Mouse (Mus musculus): ENCODE results near the gene Gsta1. TPM values are rescaled to one million over a fixed set of nuclear protein-coding genes. Genes with fewer than 3 reads are reported as not detected.
"Not testable (repeated sequence)": the region's sequence is repeated elsewhere in the genome, so short reads cannot be mapped to it uniquely, and the experiment has no call there.

Gsta1 gene
- not detected in 2 replicates for polyA plus RNA-seq (2014; fragmentation: Nextera tagmentation; extraction: Ambion mirVana)

GRCm38 (mm10) chr9:78230461-78230860 is at the start of gene Gsta1:
TSS of gene Gsta1 (plus strand) at chr9:78230656.
- not testable (repeated sequence) for H3K27me3 ChIP-seq (ENCODE audit: control insufficient read depth, insufficient read depth, low read length); H3K4me2 ChIP-seq (ENCODE audit: low read length); H3K27ac ChIP-seq (replicated peaks in 1 of 2; ENCODE audit: control insufficient read depth in 1 of 2, insufficient read depth in 1 of 2, low read depth in 2 of 2, low read length in 2 of 2); H3K36me3 ChIP-seq (ENCODE audit: control insufficient read depth, insufficient read depth, low read length); H3K9ac ChIP-seq (ENCODE audit: low read length); H3K4me1 ChIP-seq (ENCODE audit: control insufficient read depth in 2 of 2, insufficient read depth in 2 of 2, low read length in 2 of 2); ATAC-seq (ENCODE audit: insufficient number of reproducible peaks, insufficient read depth, low FRiP score, low read depth); H3K9me3 ChIP-seq (ENCODE audit: control insufficient read depth, low read length); H3K4me3 ChIP-seq (ENCODE audit: control insufficient read depth in 1 of 2, insufficient read depth in 1 of 2, low read depth in 1 of 2, low read length in 2 of 2)
- 85% methylated on average over 1 of the region's 3 CpGs for WGBS

DNA sequence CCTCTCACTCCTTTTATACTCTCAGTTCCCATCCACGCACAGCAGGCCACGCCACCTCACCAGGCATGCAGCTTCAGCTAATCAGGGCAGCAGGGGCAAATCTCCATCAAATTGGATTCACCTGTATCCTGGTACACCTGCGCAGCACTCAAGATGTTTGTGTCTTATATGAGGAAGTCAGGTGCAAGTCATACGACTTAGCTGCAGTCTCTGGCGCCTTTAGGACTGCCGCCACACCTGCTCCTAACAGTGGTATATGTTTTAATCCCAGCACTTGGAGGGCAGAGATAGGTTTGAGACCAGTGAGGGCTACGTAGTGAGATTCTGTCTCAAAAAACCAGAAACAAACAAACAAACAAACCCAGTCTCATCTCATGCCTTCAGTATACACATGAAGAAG is 48.0 kb upstream of the Gsta1 start, which contains the start of gene Gsta4:
Gene Gsta4 (plus strand): TSS at position 301 of the 400 bp plus-strand sequence.
- H3K27me3 ChIP-seq (ENCODE audit: control insufficient read depth, insufficient read depth, low read length); ATAC-seq (ENCODE audit: insufficient number of reproducible peaks, insufficient read depth, low FRiP score, low read depth); H3K4me2 ChIP-seq (ENCODE audit: low read length); H3K27ac ChIP-seq (replicated peaks in 1 of 2; ENCODE audit: control insufficient read depth in 1 of 2, insufficient read depth in 1 of 2, low read depth in 2 of 2, low read length in 2 of 2); H3K9me3 ChIP-seq (ENCODE audit: control insufficient read depth, low read length); H3K36me3 ChIP-seq (ENCODE audit: control insufficient read depth, insufficient read depth, low read length); H3K9ac ChIP-seq (ENCODE audit: low read length); H3K4me3 ChIP-seq (ENCODE audit: control insufficient read depth in 1 of 2, insufficient read depth in 1 of 2, low read depth in 1 of 2, low read length in 2 of 2); H3K4me1 ChIP-seq (ENCODE audit: control insufficient read depth in 2 of 2, insufficient read depth in 2 of 2, low read length in 2 of 2): not testable (repeated sequence)
- whole genome bisulfite sequencing, result 82% methylated on average over 4 of the region's 7 CpGs

DNA sequence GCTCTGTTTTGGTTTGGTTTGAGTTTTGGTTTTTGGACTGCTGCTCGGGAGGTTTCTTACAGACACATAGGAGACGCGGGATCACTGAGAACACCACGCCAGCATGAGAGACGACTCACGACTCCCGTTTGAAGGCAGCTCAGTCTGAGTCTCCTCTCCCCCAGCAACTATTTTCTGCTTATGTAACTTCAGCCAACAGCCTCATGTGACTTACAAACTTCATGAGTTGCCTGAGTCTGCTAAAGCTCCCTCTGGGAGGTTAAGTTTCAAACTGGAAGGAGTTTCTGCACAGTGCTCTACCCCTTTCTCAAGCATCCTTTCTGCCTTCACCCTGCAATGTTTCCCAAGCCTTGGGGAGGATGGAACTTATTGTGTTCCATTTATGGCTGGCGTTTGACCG is 44.8 kb upstream of the Gsta1 start:
- ATAC-seq (ENCODE audit: insufficient number of reproducible peaks, insufficient read depth, low FRiP score, low read depth), result no peak
- Histone ChIP-seq H3K9ac (ENCODE audit: low read length) (no peak overlapping the region), H3K4me1 (ENCODE audit: control insufficient read depth in 2 of 2, insufficient read depth in 2 of 2, low read length in 2 of 2) (peaks cover 0 to 5% of the 10 kb centered on the region in 2 experiments; a peak in 1 of 4 replicates), H3K9me3 (ENCODE audit: control insufficient read depth, low read length) (no peaks in the 10 kb centered on the region), H3K4me3 (ENCODE audit: control insufficient read depth in 1 of 2, insufficient read depth in 1 of 2, low read depth in 1 of 2, low read length in 2 of 2) (no peak overlapping the region), H3K36me3 (ENCODE audit: control insufficient read depth, insufficient read depth, low read length) (no peaks in the 10 kb centered on the region), H3K4me2 (ENCODE audit: low read length) (no peak overlapping the region), H3K27ac (replicated peaks in 1 of 2; ENCODE audit: control insufficient read depth in 1 of 2, insufficient read depth in 1 of 2, low read depth in 2 of 2, low read length in 2 of 2) (no peak overlapping the region), H3K27me3 (ENCODE audit: control insufficient read depth, insufficient read depth, low read length) (no peaks in the 10 kb centered on the region)
- WGBS, result 86% methylated on average over 9 of the region's 9 CpGs

DNA sequence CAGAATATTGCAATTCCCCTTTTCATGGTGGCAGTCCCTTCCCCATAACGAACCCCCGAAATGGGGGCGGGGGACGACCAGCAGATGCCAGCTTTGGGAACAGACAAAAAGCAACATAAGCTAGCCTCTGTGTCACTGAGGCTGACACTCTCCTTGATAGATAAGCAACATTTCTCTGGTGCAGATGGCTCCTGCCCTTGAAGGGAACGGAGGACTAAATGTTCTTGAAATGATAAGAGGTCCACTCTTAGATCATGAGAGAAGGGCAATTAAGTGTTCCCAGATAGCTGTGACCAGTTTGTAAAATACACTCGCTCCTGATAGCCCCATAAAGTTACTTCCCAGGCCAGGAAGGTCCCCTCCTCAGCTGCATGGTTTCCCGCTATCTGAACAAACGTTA is 41.5 kb upstream of the Gsta1 start:
- no peaks in the 10 kb centered on the region for H3K9me3 ChIP-seq (ENCODE audit: control insufficient read depth, low read length)
- no peak overlapping the region for H3K27ac ChIP-seq (replicated peaks in 1 of 2; ENCODE audit: control insufficient read depth in 1 of 2, insufficient read depth in 1 of 2, low read depth in 2 of 2, low read length in 2 of 2)
- no peak overlapping the region for H3K4me2 ChIP-seq (ENCODE audit: low read length)
- H3K9ac ChIP-seq (ENCODE audit: low read length), result no peak overlapping the region
- WGBS, result 54% methylated on average over 8 of the region's 8 CpGs
- no peaks in the 10 kb centered on the region for H3K27me3 ChIP-seq (ENCODE audit: control insufficient read depth, insufficient read depth, low read length)
- H3K4me1 ChIP-seq (ENCODE audit: control insufficient read depth in 2 of 2, insufficient read depth in 2 of 2, low read length in 2 of 2), result peaks cover 8 to 24% of the 10 kb centered on the region in 2 experiments; a peak in 3 of 4 replicates
- H3K36me3 ChIP-seq (ENCODE audit: control insufficient read depth, insufficient read depth, low read length), result no peaks in the 10 kb centered on the region
- no peak for ATAC-seq (ENCODE audit: insufficient number of reproducible peaks, insufficient read depth, low FRiP score, low read depth)
- no peak overlapping the region for H3K4me3 ChIP-seq (ENCODE audit: control insufficient read depth in 1 of 2, insufficient read depth in 1 of 2, low read depth in 1 of 2, low read length in 2 of 2)

DNA sequence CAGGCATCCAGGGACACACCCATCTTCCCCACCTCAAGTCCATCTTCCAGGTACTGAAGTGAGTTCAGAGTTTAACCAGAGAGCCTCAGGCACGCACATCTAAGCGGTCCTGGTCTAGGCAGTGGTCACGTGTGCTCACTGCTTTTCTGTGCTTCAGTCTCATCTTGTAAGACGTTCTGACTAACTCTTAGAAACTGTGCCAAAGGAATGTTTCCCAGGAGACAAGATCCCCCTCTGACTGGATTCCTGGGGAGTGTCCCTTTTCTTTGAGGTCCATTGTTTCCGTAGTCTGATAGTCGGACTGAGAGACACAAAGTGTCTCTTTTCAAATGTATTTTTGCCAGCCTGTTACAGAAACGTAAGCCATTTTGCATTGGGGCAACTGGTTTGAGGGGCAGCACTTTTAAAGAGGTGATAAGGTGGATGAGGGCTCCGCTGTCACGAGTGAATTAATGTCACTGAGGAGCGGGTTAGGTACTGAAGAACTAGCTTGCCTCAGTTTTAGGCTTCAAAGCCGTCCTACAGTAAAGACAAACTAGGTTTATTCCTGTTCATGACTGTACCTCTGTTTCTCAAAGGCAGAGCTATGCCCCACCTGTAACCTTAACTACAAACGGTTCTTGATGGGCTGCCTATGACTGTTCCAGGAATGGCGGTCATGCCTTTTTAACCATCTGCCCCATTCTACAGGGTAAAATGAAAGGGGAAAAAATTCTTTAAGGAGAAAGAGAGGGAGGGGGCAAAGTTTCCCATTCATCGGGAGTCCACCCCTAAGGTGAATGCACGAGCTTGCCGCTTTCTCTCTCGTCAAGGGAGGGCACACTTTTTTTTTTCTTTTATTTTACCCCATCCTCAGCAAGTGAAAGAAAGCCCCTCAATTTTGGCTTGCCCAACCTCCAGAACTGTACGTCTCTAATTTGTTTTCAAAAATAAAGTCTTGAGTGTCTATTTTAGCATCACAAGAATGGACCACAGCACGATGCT is 39.5 kb upstream of the Gsta1 start:
- Histone ChIP-seq H3K36me3 (ENCODE audit: control insufficient read depth, insufficient read depth, low read length) (no peaks in the 10 kb centered on the region), H3K4me2 (ENCODE audit: low read length) (peak overlapping the region; percentile 82), H3K27me3 (ENCODE audit: control insufficient read depth, insufficient read depth, low read length) (no peaks in the 10 kb centered on the region), H3K27ac (replicated peaks in 1 of 2; ENCODE audit: control insufficient read depth in 1 of 2, insufficient read depth in 1 of 2, low read depth in 2 of 2, low read length in 2 of 2) (no peak overlapping the region), H3K4me1 (ENCODE audit: control insufficient read depth in 2 of 2, insufficient read depth in 2 of 2, low read length in 2 of 2) (peaks cover 8 to 24% of the 10 kb centered on the region in 2 experiments; a peak in 3 of 4 replicates), H3K9me3 (ENCODE audit: control insufficient read depth, low read length) (no peaks in the 10 kb centered on the region), H3K9ac (ENCODE audit: low read length) (peak overlapping the region; percentile 71), H3K4me3 (ENCODE audit: control insufficient read depth in 1 of 2, insufficient read depth in 1 of 2, low read depth in 1 of 2, low read length in 2 of 2) (peak overlapping the region; percentile 49 to 55)
- WGBS, result 3% methylated on average over 19 of the region's 19 CpGs
- no peak for ATAC-seq (ENCODE audit: insufficient number of reproducible peaks, insufficient read depth, low FRiP score, low read depth)

DNA sequence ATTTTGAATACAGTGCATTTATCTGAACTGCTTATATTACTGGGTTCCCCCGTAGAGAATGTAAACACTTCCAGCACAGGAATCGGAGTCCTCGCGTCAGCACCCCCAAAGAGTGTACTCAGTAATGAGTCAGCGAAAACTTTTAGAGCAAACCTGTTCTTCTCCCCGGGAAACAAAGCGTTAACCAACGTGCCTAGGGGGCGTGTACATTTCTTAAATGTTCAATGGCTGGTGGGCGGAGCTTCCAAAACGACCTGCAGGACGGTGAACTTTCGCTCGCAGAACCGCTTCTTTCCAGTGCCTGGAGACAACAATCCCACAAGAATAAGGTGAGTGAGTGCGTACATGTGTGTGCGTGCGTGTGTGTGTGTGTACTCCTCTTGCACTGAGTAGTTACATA is 38.7 kb upstream of the Gsta1 start:
- ATAC-seq (ENCODE audit: insufficient number of reproducible peaks, insufficient read depth, low FRiP score, low read depth), result no peak
- Histone ChIP-seq H3K4me3 (ENCODE audit: control insufficient read depth in 1 of 2, insufficient read depth in 1 of 2, low read depth in 1 of 2, low read length in 2 of 2) (peak overlapping the region; percentile 49 to 55), H3K4me1 (ENCODE audit: control insufficient read depth in 2 of 2, insufficient read depth in 2 of 2, low read length in 2 of 2) (peaks cover 8 to 24% of the 10 kb centered on the region in 2 experiments; a peak in 3 of 4 replicates), H3K36me3 (ENCODE audit: control insufficient read depth, insufficient read depth, low read length) (no peaks in the 10 kb centered on the region), H3K4me2 (ENCODE audit: low read length) (peak overlapping the region; percentile 82), H3K9ac (ENCODE audit: low read length) (peak overlapping the region; percentile 71), H3K9me3 (ENCODE audit: control insufficient read depth, low read length) (no peaks in the 10 kb centered on the region), H3K27me3 (ENCODE audit: control insufficient read depth, insufficient read depth, low read length) (no peaks in the 10 kb centered on the region), H3K27ac (replicated peaks in 1 of 2; ENCODE audit: control insufficient read depth in 1 of 2, insufficient read depth in 1 of 2, low read depth in 2 of 2, low read length in 2 of 2) (peak overlapping the region; percentile 10 to 21; a peak in 2 of 4 replicates)
- WGBS, result under 1% methylated on average over 18 of the region's 18 CpGs

- WGBS, result 46% methylated on average over 9 of the region's 9 CpGs
- ATAC-seq (ENCODE audit: insufficient number of reproducible peaks, insufficient read depth, low FRiP score, low read depth), result no peak
Measured at GRCm38 (mm10) chr9:78193902-78194597, 36.4 kb upstream of the Gsta1 start.

More at GRCm38 (mm10) chr9:78193902-78194597, 36.4 kb upstream of the Gsta1 start:
- Histone ChIP-seq H3K9ac (ENCODE audit: low read length) (no peak overlapping the region), H3K4me1 (ENCODE audit: control insufficient read depth in 2 of 2, insufficient read depth in 2 of 2, low read length in 2 of 2) (peaks cover 8 to 24% of the 10 kb centered on the region in 2 experiments; a peak in 3 of 4 replicates), H3K4me3 (ENCODE audit: control insufficient read depth in 1 of 2, insufficient read depth in 1 of 2, low read depth in 1 of 2, low read length in 2 of 2) (no peak overlapping the region), H3K27ac (replicated peaks in 1 of 2; ENCODE audit: control insufficient read depth in 1 of 2, insufficient read depth in 1 of 2, low read depth in 2 of 2, low read length in 2 of 2) (no peak overlapping the region), H3K27me3 (ENCODE audit: control insufficient read depth, insufficient read depth, low read length) (no peaks in the 10 kb centered on the region), H3K4me2 (ENCODE audit: low read length) (no peak overlapping the region), H3K9me3 (ENCODE audit: control insufficient read depth, low read length) (no peaks in the 10 kb centered on the region), H3K36me3 (ENCODE audit: control insufficient read depth, insufficient read depth, low read length) (no peaks in the 10 kb centered on the region)

Data from heart, embryonic 14.5 days (tissue).